Mouse (Mus musculus) gastrocnemius, postnatal 36 days (tissue): ENCODE measurements around the gene Sars2. TPM values are rescaled to one million over a fixed set of nuclear protein-coding genes. Genes with fewer than 3 reads are reported as not detected.

ENCODE experiments used
- DNase-seq, 2 experiments: peaks; one replicate each; pipeline ENCODE4 v3.0.0; 2022
- intact Hi-C: fragments of 180-260 bp; cut with DNase I; formaldehyde crosslinking; loops from one replicate; pipeline ENCODE4 v1.15.1; 2025
- total RNA-seq, 2 experiments: library from RNA; stranded (reverse); gene quantifications; 2 replicates each; pipeline ENCODE4 v1.2.3; 2021

Sars2 gene
- total RNA-seq, 2 experiments from 2014 or later, result 14.6 to 16.0 TPM

DNA sequence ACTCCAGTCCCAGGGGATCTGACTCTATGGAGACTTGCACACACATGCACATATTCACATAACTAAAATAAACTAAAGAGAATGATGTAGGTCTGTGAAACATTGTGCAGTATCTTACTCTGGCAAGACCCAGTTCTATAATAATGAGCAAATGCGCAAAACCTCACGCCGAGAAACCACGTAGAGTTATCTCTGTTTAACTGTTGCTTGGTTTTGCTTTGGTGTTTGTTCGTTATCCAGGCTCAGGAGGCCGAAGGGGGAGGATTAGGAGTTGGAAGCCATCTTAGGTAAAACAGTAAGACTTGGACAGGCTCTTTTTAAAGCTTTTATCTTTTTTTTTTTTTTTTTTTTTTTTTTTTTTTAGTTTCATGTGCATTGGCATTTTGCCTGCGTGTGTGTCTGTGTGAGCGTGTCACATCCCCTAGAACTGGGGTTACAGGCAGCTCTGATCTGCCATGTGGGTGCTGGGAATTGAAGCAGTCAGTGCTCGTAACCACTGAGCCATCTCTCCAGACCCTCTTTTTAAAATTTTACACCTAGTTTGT lies 27.7 kb downstream of the Sars2 start:
- intact Hi-C loops, result no loop called here
- no peak for DNase-seq

- intact Hi-C loops, result no loop called here
These were observed 28.5 kb downstream of the Sars2 start for GRCm38 (mm10) chr7:28770309-28770708.

DNA sequence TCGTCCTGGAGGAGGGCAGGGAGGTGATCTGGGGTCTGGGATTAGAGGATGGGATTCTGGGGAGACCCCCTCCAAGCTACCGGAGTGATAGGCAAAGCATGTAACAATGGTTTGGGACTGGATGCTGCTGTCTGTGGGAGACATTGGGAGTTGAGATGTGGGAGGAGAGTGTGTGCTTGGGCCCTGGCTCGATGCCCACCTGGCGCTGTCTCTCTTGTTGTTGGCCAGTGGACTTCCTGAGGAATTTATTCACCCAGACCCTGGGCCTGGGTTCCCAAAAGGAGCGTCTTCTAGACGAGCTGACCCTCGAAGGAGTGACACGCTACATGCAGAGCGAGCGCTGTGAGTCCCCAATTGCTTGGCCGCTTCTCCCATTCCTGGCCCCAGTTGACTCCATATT lies 30.1 kb downstream of the Sars2 start:
- intact Hi-C loops, result no loop called here
- no peak for DNase-seq

More at GRCm38 (mm10) chr7:28770309-28770708, 28.5 kb downstream of the Sars2 start:
- no peak for DNase-seq

GRCm38 (mm10) chr7:28773163-28773562 lies 31.4 kb downstream of the Sars2 start:
- DNase-seq, result no peak
- intact Hi-C loops, result no loop called here

- intact Hi-C loops, result no loop called here
These were observed 32.4 kb downstream of the Sars2 start for GRCm38 (mm10) chr7:28774164-28774563.

DNA sequence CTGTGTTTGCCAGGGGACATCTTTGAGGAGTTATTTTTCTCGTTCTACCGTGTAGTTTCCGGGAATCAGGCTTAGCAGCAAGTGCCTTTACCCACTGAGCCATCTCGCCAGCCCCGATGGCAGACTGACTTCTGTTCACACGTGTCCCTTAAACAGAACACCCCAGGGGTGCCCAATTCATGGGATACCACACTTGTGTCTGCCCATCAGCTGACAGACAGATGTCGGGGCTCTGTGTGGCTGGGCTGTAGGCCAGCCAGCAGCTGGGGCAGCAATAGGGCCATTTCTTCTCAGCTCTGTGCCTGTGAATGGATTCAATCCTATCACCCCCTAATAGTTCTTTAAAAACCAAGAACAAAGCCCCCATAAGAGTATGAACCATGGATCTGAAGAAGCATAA lies 33.3 kb downstream of the Sars2 start:
- intact Hi-C loops, result no loop called here
- no peak for DNase-seq

More at GRCm38 (mm10) chr7:28774164-28774563, 32.4 kb downstream of the Sars2 start:
- DNase-seq, result no peak

DNA sequence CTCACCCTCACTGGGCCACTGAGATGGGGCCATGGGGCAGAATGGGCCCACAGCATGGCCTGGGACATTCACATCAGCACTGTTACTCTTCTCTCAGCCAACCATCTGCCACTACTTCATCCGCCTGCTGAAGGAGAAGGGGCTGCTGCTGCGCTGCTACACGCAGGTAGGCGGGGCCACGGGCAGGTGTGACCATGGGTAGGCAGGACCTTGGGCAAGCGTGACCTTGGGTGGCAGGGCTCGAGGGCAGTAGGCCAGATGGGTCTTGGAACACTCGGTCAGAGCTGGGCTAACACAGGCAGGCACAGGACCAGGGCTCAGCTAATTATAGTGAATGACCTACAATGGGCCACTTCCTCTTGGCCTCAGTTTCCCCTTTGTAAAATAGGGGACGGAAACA lies 37.0 kb downstream of the Sars2 start:
- no peak for DNase-seq
- intact Hi-C loops, result no loop called here

DNA sequence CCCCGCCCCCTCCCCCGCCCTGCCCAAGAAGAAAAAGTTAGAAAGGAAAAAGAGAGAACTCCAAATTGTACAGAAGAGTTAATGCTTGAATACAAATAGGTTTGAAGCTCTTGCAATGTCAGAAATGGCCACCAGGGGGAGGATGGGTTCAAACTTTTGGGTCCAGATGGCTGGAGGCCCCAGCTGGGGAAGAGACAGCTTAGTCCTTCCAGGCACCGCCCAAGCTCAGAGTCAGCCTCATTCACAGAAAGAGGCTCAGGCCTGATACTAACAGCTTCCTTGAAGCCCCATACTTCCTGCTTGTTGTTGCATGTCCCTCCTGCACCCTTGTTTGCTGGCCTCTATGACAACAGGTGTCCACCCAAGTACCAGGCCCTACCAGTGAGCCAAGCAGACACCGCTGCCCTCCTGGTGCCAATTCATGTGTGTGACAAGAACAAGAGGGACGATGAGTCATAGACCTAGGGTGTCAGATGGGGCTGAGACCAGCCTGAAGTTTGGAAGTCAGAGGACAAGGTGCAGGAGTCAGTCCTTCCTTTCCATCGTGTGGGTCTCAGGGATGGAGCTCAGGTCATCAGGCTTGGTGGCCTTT lies 38.4 kb downstream of the Sars2 start:
- intact Hi-C loops, result no loop called here
- peak; percentile 81 to 88 for DNase-seq

DNA sequence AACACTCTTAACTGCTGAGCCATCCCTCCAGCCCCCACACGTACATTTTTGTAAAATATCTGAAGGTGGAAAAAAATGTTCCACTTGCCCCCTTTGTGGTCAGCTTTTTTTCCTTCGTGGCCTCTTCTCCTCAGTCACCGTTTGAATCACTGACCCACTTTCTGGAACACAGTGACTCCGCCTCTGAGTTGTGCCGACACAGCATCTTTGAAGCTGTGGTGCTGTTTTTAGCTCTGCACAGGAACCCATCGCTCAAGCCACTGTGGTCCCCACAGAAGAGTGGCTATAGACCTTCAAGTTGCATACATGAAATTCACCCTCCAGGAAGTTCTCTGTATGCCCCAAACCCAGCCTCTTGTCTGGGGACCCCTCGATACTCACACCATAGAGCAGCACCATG lies 39.1 kb downstream of the Sars2 start:
- intact Hi-C loops, result no loop called here
- no peak for DNase-seq

- DNase-seq, result no peak
- intact Hi-C loops, result no loop called here
These were observed 39.5 kb downstream of the Sars2 start for GRCm38 (mm10) chr7:28781261-28781663.

DNA sequence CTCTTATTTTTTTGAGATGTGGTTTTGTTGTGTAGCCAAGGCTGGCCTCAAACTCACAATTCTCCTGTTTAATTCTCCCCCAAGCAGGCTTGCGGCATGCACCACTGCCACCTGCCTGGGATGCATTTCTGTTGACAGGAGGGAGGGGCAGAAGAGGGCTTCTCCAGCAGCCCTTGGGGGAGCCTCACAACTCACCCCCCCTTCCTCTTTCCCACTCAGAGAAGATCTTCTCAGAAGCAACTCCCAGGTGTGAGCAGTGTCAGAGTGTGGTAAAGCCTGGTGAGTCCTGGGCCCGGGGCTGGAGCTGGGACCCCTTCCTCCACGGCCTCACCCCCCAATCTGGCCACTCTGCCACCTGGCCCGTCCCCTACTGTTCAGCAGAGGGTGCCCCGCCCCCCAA lies 43.4 kb downstream of the Sars2 start:
- DNase-seq, result no peak
- intact Hi-C loops, result no loop called here

- intact Hi-C loops, result no loop called here
- no peak for DNase-seq
These were observed 46.1 kb downstream of the Sars2 start for GRCm38 (mm10) chr7:28787884-28788283.

- no peak for DNase-seq
- intact Hi-C loops, result no loop called here
These were observed 46.8 kb downstream of the Sars2 start, which contains the start of gene Rinl for GRCm38 (mm10) chr7:28788307-28789195. Gene Rinl, plus strand, starts transcription at chr7:28788969.

DNA sequence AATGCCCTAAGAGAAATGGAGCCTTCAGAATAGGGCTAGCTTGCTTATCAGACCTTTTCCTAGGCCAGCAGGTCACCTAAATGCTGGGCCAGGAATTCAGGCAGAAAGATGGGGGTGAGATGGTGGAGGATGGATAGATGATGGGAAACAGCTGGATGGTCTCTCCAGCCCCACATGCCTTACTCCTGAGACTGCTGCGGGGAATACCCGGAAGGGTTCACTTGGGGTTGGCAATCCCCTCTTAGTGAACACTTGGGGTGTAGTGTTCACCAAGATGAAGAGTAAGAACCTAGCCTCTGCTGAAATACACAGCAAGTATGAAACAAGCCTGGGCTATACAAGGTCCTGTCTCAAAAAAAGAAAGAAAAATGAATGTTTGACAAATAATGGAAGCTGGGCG lies 47.4 kb downstream of the Sars2 start:
- no peak for DNase-seq

GRCm38 (mm10) chr7:28790066-28790806 lies 48.4 kb downstream of the Sars2 start:
- DNase-seq, result no peak
- intact Hi-C loops, result no loop called here

More for the DNA sequence above, 47.4 kb downstream of the Sars2 start:
- intact Hi-C loops, result no loop called here

DNA sequence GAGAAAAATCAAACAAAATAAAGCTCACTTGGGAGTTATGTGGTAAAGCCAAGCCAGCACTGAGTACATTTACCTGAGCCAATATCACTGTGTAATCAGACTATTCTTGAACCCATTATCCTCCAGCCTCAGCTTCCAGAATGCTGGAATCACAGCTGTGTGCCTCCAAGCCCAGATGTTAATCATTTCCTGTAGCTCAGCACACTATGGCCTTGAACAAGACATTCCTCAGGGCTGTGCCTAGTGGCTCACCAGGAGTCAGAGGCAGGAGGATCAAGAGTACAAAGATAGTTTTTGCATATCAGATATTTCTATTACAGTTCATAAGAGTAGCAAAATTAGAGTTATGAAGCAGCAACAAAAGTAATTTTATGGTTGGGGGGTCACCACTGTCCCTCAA lies 49.9 kb downstream of the Sars2 start:
- intact Hi-C loops, result no loop called here
- DNase-seq, result no peak

DNA sequence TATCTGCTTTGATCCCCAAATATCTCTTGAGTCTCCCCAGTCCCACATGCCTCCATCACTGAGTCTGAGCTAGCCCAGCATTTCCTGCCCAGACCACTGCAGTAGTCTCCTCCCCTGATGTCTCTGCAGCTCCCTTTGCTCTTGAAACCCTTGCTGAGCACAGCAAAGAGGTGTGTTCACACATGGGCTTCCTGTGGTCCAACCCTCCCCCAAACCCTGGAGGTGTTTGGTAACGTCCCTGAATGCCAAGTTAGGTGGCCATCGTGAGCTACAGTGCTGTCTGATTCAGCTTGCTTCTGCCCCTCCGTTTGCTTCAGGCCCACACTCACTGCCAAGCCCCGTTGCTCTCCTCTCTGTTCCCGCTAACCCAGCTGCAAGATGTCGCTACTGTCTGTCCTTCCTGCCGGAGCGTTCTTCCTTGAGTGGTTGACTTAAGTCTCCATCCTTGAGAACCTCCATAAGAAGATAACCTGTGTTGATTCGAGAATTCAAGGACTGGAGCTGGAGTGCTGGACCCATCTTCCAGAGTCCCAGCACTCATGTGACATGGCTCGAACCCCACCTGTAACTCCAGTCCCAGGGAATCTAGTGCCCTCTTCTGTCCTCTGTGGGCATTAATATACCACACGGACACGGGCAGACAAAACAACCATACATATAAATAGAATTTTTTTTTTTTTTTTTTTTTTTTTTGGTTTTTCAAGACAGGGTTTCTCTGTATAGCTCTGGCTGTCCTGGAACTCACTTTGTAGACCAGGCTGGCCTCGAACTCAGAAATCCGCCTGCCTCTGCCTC lies 50.8 kb downstream of the Sars2 start:
- intact Hi-C loops, result no loop called here
- no peak for DNase-seq

- no peak for DNase-seq
- intact Hi-C loops, result no loop called here
These were observed 52.0 kb downstream of the Sars2 start for GRCm38 (mm10) chr7:28793834-28794233.

DNA sequence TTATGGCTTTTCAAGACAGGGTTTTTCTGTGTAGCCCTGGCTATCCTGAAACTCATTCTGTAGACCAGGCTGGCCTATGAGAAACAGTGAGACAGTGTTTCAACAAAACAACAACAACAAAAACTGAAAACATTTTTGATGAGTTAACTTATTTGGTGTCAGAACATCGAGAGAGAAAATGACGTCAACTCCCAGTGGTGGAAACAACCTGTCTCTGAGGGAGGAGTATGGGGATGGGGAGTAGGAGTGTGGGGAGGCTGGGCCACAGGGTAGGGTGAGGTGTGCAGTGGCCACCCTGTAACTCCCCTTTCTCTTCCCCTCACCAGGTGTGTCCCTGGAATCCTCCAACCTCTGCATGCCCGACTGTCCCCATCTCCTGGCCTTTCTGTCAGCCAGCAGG lies 52.7 kb downstream of the Sars2 start:
- intact Hi-C loops, result no loop called here
- DNase-seq, result no peak

DNA sequence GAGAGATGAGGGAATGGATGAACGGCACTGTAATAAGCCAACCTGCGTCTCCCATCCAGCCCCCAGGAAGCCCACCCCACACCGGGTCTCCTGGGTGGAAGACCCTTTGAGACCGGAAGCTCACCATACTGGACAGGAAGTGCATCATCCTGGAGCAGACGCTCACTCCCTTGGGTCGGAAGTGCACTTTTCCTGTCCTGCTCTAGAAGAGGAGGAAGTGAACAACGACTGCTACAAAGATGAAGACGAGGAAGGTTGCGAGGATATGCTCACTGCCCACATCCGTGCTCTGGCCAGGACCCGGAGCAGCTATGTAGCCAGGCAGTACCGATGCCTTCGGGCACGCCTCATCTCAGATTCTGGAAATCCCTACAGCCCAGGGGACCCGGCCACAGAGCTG lies 54.0 kb downstream of the Sars2 start:
- no peak for DNase-seq
- intact Hi-C loops, result loop anchor here (2.0 to 5.0 kb wide), 2 partner anchors 71 to 176 kb away; no protein-coding TSS in a partner anchor
